Mouse (Mus musculus): ENCODE results near the gene Wipf2. TPM values are rescaled to one million over a fixed set of nuclear protein-coding genes. Genes with fewer than 3 reads are reported as not detected.
A peak's percentile ranks its signal among the peaks of the same experiment; 100 is the strongest.

Wipf2 gene
- total and polyA plus RNA-seq, 2 experiments from 2014 or later, result 3.8 to 9.2 TPM

DNA sequence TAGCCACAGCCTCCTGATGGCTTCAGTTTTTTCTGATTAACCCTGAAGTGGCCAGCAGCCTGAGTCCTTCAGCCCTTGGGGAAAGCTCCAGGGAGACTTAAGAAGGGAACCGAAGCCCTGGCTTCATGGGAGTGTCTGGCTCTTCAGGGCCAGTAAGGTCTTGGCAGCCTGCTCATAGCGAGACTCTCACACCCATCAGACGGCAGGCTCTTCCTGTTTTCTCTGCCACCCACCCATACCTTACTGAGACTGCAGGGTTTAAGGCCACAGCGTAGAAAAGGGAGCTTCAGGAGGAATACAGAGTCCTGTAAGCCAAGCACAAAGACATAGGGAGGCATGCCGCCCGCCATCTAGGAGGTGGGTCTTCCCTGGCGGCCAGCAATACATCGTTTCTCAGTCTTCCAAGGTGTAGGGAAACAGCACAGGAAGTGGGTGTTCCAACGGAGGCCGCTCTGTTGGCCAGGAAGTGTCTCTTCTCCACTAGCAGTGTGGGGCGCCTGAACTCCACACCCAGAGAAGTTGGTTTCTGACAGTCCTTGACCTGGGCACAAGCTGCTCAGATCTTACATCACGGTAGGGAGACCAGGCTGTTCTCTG, 37.2 kb downstream of the Wipf2 start:
- no peak overlapping the region for H3K9ac ChIP-seq (replicated peaks; ENCODE audit: low read length, poor library complexity, severe bottlenecking)
- no peak overlapping the region for H3K4me3 ChIP-seq (ENCODE audit: low read depth, low read length)
- H3K36me3 ChIP-seq (ENCODE audit: insufficient read depth, low read length), result peaks cover 47% of the 10 kb centered on the region
- 89% methylated on average over 12 of the region's 12 CpGs for WGBS
- H3K4me1 ChIP-seq (ENCODE audit: insufficient read depth, low read length), result no peaks in the 10 kb centered on the region
- no peak for ATAC-seq (ENCODE audit: low FRiP score)
- no peak for TF ChIP-seq CTCF (IDR thresholded peaks at IDR 0.05)
- DNase-seq (ENCODE audit: low spot score), result no peak
- H3K27ac ChIP-seq (ENCODE audit: low read depth, low read length), result no peak overlapping the region
- H3K27me3 ChIP-seq (ENCODE audit: insufficient read depth, low read length), result no peaks in the 10 kb centered on the region
- no peaks in the 10 kb centered on the region for H3K9me3 ChIP-seq (ENCODE audit: low read length)
- no peak overlapping the region for H3K4me2 ChIP-seq (ENCODE audit: low read depth, low read length, poor library complexity, severe bottlenecking)

DNA sequence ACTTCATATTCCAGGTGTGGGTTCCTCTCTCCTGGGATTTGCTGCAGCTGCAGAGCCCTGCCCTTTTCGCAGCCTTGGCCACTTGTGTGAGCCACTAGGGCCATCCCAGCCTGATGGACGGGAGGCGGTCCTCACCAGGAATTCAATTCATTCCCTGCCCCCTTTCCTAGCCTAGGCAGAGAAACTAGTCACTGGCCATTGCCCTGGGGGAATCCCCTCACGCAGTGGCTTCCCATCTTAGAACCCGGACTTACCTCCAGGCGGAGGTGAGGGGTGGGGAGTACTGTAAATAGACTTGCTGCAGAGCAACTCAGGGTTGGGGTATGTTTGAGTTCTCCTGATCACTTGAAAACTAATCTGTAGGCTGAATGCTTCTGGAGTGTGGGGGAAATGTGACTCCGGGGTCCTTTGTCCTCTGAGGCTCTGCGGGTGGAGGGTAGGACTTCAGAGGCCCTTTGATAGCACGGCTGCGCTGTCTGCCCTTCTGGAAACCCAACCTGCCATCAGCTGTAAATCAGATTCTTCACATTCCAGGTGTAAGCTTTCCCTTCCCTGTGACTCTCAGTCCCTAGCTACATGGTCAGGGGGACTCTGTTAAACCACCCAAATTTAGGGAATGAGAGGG, 39.3 kb downstream of the Wipf2 start:
- WGBS, result 24% methylated on average over 10 of the region's 10 CpGs

GRCm38 (mm10) chr11:98904577-98904976, 41.1 kb downstream of the Wipf2 start:
- no peak for TF ChIP-seq CTCF (IDR thresholded peaks at IDR 0.05)
- H3K4me1 ChIP-seq (ENCODE audit: insufficient read depth, low read length), result no peaks in the 10 kb centered on the region
- ATAC-seq (ENCODE audit: low FRiP score), result no peak
- WGBS, result 89% methylated on average over 2 of the region's 2 CpGs
- H3K4me2 ChIP-seq (ENCODE audit: low read depth, low read length, poor library complexity, severe bottlenecking), result no peak overlapping the region
- no peak for DNase-seq (ENCODE audit: low spot score)
- no peaks in the 10 kb centered on the region for H3K27me3 ChIP-seq (ENCODE audit: insufficient read depth, low read length)
- no peak overlapping the region for H3K9ac ChIP-seq (replicated peaks; ENCODE audit: low read length, poor library complexity, severe bottlenecking)
- no peak overlapping the region for H3K4me3 ChIP-seq (ENCODE audit: low read depth, low read length)
- no peak overlapping the region for H3K27ac ChIP-seq (ENCODE audit: low read depth, low read length)
- no peaks in the 10 kb centered on the region for H3K9me3 ChIP-seq (ENCODE audit: low read length)
- H3K36me3 ChIP-seq (ENCODE audit: insufficient read depth, low read length), result peaks cover 17% of the 10 kb centered on the region

More for the DNA sequence above, 39.3 kb downstream of the Wipf2 start:
- no peak for ATAC-seq (ENCODE audit: low FRiP score)
- Histone ChIP-seq H3K36me3 (ENCODE audit: insufficient read depth, low read length) (peaks cover 29% of the 10 kb centered on the region), H3K27me3 (ENCODE audit: insufficient read depth, low read length) (no peaks in the 10 kb centered on the region), H3K9me3 (ENCODE audit: low read length) (no peaks in the 10 kb centered on the region), H3K9ac (replicated peaks; ENCODE audit: low read length, poor library complexity, severe bottlenecking) (0 out of 2 replicates have a peak overlapping the region, but pooled peaks have one; percentile 39), H3K4me2 (ENCODE audit: low read depth, low read length, poor library complexity, severe bottlenecking) (no peak overlapping the region), H3K4me1 (ENCODE audit: insufficient read depth, low read length) (no peaks in the 10 kb centered on the region), H3K4me3 (ENCODE audit: low read depth, low read length) (no peak overlapping the region), H3K27ac (ENCODE audit: low read depth, low read length) (no peak overlapping the region)
- no peak for DNase-seq (ENCODE audit: low spot score)
- TF ChIP-seq CTCF (IDR thresholded peaks at IDR 0.05), result no peak

GRCm38 (mm10) chr11:98905033-98905432, 41.6 kb downstream of the Wipf2 start:
- Histone ChIP-seq H3K27ac (ENCODE audit: low read depth, low read length) (no peak overlapping the region), H3K9me3 (ENCODE audit: low read length) (no peaks in the 10 kb centered on the region), H3K4me1 (ENCODE audit: insufficient read depth, low read length) (no peaks in the 10 kb centered on the region), H3K4me2 (ENCODE audit: low read depth, low read length, poor library complexity, severe bottlenecking) (no peak overlapping the region), H3K36me3 (ENCODE audit: insufficient read depth, low read length) (peaks cover 12% of the 10 kb centered on the region), H3K9ac (replicated peaks; ENCODE audit: low read length, poor library complexity, severe bottlenecking) (no peak overlapping the region), H3K4me3 (ENCODE audit: low read depth, low read length) (no peak overlapping the region), H3K27me3 (ENCODE audit: insufficient read depth, low read length) (no peaks in the 10 kb centered on the region)
- no peak for TF ChIP-seq CTCF (IDR thresholded peaks at IDR 0.05)
- DNase-seq (ENCODE audit: low spot score) (no peak), ATAC-seq (ENCODE audit: low FRiP score) (no peak)
- WGBS, result 90% methylated on average over 7 of the region's 7 CpGs

GRCm38 (mm10) chr11:98905583-98905982, 42.1 kb downstream of the Wipf2 start:
- H3K4me1 ChIP-seq (ENCODE audit: insufficient read depth, low read length), result no peaks in the 10 kb centered on the region
- 87% methylated on average over 4 of the region's 4 CpGs for WGBS
- no peak overlapping the region for H3K4me2 ChIP-seq (ENCODE audit: low read depth, low read length, poor library complexity, severe bottlenecking)
- H3K9ac ChIP-seq (replicated peaks; ENCODE audit: low read length, poor library complexity, severe bottlenecking), result no peak overlapping the region
- H3K27me3 ChIP-seq (ENCODE audit: insufficient read depth, low read length), result no peaks in the 10 kb centered on the region
- H3K4me3 ChIP-seq (ENCODE audit: low read depth, low read length), result no peak overlapping the region
- no peak for TF ChIP-seq CTCF (IDR thresholded peaks at IDR 0.05)
- no peak overlapping the region for H3K27ac ChIP-seq (ENCODE audit: low read depth, low read length)
- no peaks in the 10 kb centered on the region for H3K9me3 ChIP-seq (ENCODE audit: low read length)
- no peak for ATAC-seq (ENCODE audit: low FRiP score)
- H3K36me3 ChIP-seq (ENCODE audit: insufficient read depth, low read length), result peaks cover 6% of the 10 kb centered on the region
- DNase-seq (ENCODE audit: low spot score), result no peak

DNA sequence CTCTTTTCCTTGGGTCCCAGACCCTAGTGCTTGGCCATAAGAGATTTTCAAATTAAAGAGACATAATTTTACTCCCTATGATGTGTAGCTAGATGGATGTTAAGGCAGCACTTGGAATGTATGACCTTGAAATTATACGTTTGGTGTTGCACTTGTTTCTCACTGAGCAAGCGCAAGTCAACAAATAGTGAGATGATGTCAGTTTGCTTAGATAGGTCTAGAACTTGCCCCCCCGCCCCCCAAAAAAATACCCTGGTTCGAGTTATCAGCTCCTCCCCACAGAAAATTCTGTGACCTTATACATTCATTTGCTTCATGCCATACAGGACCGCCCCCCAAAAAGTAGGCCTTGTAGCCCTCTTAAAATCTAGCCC, 43.6 kb downstream of the Wipf2 start:
- Histone ChIP-seq H3K4me3 (ENCODE audit: low read depth, low read length) (peak overlapping the region; percentile 39; the same call in 1 of the 2 replicates), H3K36me3 (ENCODE audit: insufficient read depth, low read length) (peaks cover 3% of the 10 kb centered on the region; the same call in 1 of the 2 replicates), H3K9ac (replicated peaks; ENCODE audit: low read length, poor library complexity, severe bottlenecking) (no peak overlapping the region), H3K27ac (ENCODE audit: low read depth, low read length) (0 out of 2 replicates have a peak overlapping the region, but pooled peaks have one; percentile 38), H3K9me3 (ENCODE audit: low read length) (no peaks in the 10 kb centered on the region), H3K4me1 (ENCODE audit: insufficient read depth, low read length) (no peaks in the 10 kb centered on the region), H3K4me2 (ENCODE audit: low read depth, low read length, poor library complexity, severe bottlenecking) (peak overlapping the region; percentile 48), H3K27me3 (ENCODE audit: insufficient read depth, low read length) (no peaks in the 10 kb centered on the region)
- no peak for TF ChIP-seq CTCF (IDR thresholded peaks at IDR 0.05)
- WGBS, result 61% methylated on average over 5 of the region's 5 CpGs
- ATAC-seq (ENCODE audit: low FRiP score), result no peak
- DNase-seq (ENCODE audit: low spot score), result no peak
